16 mouse cellular contexts compared by ENCODE assay signal in genomic region chr3:137552472-137553336, GRCm38 (mm10).
A peak's percentile ranks its signal among the peaks of the same experiment; 100 is the strongest.
DNase-seq lines count a peak whose midpoint lies in the region; TF ChIP-seq lines count a peak whose summit lies in the region.
"Had no signal": no experiment of that assay in that cellular context is flagged by ENCODE, and none has a peak within 500 bp of the region (broad histone marks: within the 10 kb centered on the region; RNA-seq: fewer than 3 reads in every experiment).

No protein-coding gene starts in this region.

- no peaks in the 10 kb centered on the region for H3K79me2 ChIP-seq in liver, adult 2 months (ENCODE audit: control insufficient read depth, insufficient read depth, low read length)

- no peak overlapping the region for H3K9ac ChIP-seq in liver, adult 2 months (ENCODE audit: low read depth, low read length)
- H3K9ac ChIP-seq: hindbrain, embryonic 12.5 days; liver, embryonic 13.5 days; neural tube, embryonic 13.5 days had no signal

- H3K4me1 ChIP-seq in liver, adult 2 months (ENCODE audit: control insufficient read depth, insufficient read depth, low read length): no peaks in the 10 kb centered on the region
- H3K4me1 ChIP-seq: liver, embryonic 13.5 days had no signal

- no peak for TF ChIP-seq CTCF in liver, adult 2 months (IDR thresholded peaks at IDR 0.05; ENCODE audit: low read depth, low read length)

- no peak overlapping the region for H3K27ac ChIP-seq in liver, adult 2 months (replicated peaks; ENCODE audit: insufficient read depth, low read depth, low read length)
- H3K27ac ChIP-seq: heart, embryonic 10.5 days; hindbrain, embryonic 12.5 days; liver, embryonic 13.5 days; neural tube, embryonic 13.5 days had no signal

- 80% methylated on average over 12 of the region's 12 CpGs for WGBS in liver, adult 2 months

- no peak overlapping the region for H3K4me3 ChIP-seq in liver, adult 2 months (ENCODE audit: insufficient read depth, low read depth, low read length)
- H3K4me3 ChIP-seq: heart, embryonic 10.5 days; hindbrain, embryonic 12.5 days; liver, embryonic 13.5 days; neural tube, embryonic 13.5 days had no signal

- H3K27me3 ChIP-seq in liver, adult 2 months (ENCODE audit: control insufficient read depth, insufficient read depth, low read length): no peaks in the 10 kb centered on the region
- H3K27me3 ChIP-seq: liver, embryonic 13.5 days had no signal

- DNase-seq in liver, adult 2 months (ENCODE audit: extremely low read depth, low read depth, low spot score): peak; percentile 3
- DNase-seq in liver: no peak
- peak; percentile 92 for DNase-seq in Muller cell, postnatal 12 days (ENCODE audit: inconsistent ontology term)
- peak; percentile 97 for DNase-seq in fibroblast of lung, adult 2 months (ENCODE audit: low read depth)
- DNase-seq in layer of hippocampus, adult 8-10 months (ENCODE audit: low spot score in 2 of 2): no peak
- no peak for DNase-seq in testis, postnatal 14 days (ENCODE audit: low spot score)
- DNase-seq in adrenal gland, adult 2 months: no peak
- DNase-seq: cerebellum, adult 11 months; gastrocnemius, postnatal 36 days; heart, postnatal 10 days; kidney, postnatal 4 days; liver, embryonic 13.5 days; spleen, adult 18-20 months had no signal

- H3K36me3 ChIP-seq in liver, adult 2 months (ENCODE audit: control insufficient read depth, insufficient read depth, low read length): no peaks in the 10 kb centered on the region
- H3K36me3 ChIP-seq: heart, embryonic 10.5 days; hindbrain, embryonic 12.5 days; liver, embryonic 13.5 days; neural tube, embryonic 13.5 days had no signal

- no peak for TF ChIP-seq POLR2A in liver, adult 2 months (IDR thresholded peaks at IDR 0.05; ENCODE audit: extremely low read depth, insufficient read depth, low read length)

Comparison
In these comparisons a context has a peak if more than half of its experiments do, and no peak if none do; other contexts are left out.
1. DNase-seq: peak in liver, adult 2 months (single experiment), Muller cell, postnatal 12 days (single experiment) and fibroblast of lung, adult 2 months (single experiment); none in liver (single experiment), layer of hippocampus, adult 8-10 months (0 of 2), testis, postnatal 14 days (single experiment) and adrenal gland, adult 2 months (single experiment).